Mouse (Mus musculus): ENCODE measurements at regions not wholly inside any gene's neighbourhood (a gene's known extent, or its start where the extent isn't known, plus 50 kb on each side); places are given as distances from the start of the nearest gene placed in this dataset.
"Not testable (repeated sequence)": the region's sequence is repeated elsewhere in the genome, so short reads cannot be mapped to it uniquely, and the experiment has no call there.

DNA sequence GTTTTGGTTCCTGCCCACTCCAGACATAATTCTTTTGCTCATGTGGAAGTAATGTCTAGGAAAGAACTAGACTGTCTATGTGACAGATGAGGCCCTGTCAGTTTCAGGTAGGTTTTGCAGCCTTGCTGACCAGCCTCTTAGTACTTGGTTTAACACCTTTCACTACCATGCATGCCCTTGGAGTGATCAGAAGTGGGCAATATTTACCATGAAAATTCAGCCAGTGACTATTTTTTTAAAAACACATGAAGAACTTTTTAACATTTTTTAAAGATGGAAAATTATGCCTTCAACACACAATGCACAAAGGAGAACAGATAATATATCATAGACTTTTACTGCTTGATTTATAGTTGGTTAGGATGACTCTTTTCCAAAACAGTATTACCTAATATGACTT, 58.1 kb downstream of the Cox7c start:
- no peak for DNase-seq

DNA sequence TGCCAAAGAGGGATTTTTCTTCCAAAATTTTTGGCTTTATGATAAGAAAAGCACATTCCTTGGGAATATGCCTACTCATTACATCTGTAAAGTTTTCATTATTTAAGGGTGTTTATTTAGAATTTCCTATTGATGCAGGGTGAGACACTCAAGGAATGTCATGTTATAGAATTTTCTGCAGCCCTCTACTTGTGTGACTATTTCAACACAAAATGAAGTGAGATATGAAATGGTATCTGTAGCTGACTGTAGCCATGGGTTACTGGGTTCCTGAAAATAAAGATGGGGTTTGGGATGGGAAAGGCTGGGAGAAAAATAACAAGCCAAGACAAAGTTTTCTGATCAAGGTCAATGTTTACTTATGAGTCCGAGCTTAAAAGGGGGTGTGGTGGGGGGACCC, 64.6 kb downstream of the Cox7c start:
- no peak for DNase-seq

DNA sequence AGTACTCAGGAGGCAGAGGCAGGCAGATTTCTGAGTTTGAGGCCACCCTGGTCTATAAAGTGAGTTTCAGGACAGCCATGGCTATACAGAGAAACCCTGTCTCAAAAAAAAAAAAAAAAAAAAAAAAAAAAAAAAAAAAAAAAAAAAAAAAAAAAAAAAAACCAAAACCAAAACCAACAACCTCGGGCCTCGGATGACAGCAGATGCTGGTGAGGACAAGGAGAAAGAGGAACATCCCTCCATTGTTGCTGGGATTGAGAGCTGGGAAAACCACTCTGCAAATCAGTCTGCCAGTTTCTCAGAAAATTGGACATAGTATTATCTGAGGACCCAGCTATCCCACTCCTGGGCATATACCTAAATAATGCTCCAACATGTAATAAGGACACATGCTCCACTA, 82.7 kb downstream of the Cox7c start:
- not testable (repeated sequence) for DNase-seq

DNA sequence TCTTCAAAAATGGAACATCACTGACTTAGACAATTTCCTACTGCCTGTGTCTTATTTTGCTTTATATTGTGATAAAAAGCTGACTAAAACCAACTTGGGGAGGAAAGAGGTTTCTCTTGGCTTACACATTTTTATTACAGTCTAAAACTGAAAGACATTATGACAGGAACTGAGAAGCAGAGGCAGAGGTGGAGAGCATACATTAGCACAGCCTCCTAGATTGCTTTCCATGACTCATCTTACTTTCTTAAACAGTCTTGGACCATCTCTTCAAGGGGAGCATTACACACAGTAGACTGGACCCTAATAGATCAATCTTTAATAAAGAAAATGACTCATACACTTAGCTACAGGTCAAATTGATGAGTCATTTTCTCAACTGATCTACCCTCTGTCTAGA, 91.4 kb downstream of the Cox7c start:
- DNase-seq = no peak

DNA sequence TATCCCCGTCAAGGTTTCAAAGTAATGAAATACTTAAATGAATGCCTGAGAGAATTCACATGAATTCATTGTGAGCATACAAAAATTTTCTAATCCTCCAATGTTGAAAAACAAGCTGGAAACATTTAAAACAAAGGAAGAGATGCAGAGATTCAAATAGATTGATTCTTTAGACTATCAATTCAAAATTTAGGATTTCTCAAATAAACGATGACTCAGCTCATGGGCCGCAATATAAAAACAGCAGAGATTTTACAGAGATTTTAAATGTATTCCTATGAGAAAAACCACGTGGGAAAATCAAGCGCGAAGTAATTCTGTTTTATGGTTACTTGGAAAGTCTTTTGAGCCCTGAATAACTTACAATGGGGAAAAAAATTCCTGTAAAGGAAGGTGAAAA, 93.8 kb downstream of the Cox7c start:
- no peak for DNase-seq

DNA sequence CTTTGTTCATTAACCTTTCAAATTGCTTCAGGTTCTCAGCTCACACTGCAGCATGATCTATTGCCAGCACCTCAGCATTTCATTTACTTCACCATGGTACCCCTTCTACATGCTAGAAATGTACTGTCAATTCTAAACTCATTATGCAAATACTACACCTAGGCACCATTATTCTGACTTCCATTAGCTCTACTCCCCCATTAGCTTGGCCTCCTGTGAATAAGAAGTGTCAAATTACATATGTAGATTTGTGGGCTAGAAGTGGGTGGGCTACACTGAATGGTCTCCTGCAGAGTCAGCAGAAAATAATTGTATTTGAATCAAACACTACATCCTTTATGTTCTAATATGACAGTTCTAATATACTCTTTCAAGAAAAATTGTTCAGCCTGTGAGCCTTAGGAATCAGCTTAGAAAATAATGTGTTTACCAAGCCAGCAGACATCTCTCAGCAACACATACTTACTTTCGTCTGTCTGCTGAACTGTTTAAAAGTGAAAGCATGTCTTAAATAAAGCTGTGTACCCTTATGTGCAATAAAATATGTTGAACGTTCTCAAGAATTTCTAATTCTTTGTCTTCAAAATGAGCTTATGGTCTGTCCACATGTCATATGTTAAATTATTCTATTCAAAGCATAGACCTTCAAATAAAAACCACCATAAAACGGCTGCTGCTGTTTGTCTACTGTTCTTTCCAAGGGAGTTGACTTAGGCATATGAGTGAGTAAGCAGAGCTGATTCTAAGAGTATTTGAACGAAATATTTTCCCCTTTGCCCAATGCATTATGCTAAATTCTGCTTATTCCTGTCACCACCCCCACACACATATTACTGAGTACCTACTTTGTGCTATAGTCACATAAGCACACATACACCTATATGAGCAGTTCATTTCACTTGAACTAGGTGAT, 119.6 kb downstream of the Cox7c start:
- DNase-seq = no peak

DNA sequence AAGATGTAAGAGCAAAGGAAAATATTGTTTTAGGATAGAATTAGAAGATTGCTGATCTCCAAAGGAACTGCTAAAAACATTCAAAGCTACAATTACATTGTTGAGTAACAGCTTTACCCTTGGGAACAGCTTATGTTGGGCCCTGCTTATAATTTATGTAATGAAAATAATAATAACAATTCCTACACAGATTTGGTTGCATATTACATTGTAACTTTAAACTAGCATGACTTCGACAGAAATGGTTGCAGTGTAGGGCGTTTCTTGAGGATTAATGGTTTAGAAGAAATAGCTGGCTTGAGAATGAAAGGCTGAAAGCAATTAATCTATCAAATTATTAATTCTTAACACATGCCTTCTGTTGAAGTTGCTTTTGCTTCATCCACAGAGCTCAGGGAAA, 120.4 kb downstream of the Cox7c start:
- DNase-seq = no peak

DNA sequence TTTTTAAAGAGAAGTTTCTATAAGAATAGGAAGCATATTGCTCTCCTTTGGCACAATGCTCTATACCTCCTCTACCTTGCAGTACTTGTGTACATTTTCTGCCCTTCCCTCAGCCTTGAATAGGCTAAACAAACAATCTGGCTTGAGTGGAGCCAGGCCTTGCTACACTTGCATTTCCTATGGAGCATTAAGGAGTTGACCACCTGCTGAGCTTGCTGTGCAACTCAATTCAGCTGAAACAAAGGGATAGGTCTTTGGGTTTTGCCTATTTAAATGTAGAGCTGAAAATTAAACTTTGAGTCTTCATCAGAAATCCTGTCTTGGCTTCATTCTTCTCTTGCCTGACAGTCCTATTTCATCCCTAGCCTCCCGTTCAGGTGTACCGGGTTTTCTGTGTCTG, 124.0 kb downstream of the Cox7c start:
- no peak for DNase-seq

DNA sequence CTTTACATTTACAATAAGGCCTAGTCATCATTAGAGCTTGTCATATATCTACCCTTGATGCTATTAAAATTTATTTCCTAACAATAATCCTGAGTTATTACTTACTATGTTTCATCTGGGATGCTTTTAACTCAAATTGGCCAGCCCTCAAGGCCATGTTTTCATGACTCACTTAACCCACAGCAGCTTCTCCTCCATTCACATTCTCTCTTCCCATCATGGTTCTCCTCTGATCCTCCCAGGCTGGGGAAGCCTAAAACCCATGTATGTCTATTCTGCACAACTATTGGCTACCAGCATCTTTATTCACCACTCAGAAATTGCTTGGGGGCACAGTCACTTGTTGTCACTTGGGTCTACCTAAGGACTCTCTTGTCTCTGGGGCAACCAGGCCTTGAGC, 144.9 kb downstream of the Cox7c start:
- DNase-seq = peak; percentile 24

DNA sequence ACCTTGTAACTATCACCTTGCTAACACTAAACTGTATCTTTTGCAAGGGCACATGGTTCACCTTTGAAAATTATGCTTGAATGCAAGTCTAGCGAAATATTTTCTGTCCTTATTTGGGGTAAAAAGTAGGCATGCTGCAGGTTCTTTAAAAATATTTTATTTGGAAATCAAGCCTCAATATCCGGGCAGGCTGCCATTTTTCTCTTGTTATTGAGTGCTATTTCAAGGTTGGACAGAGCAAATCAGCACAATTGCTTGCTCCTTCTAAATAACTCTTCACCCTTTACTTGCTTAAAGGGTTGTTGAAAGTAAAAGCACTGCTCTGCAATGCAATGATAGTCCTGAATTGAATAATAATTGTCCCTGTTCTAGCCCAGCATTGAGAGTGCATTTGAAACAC, 149.0 kb downstream of the Cox7c start:
- DNase-seq = peak; percentile 50

DNA sequence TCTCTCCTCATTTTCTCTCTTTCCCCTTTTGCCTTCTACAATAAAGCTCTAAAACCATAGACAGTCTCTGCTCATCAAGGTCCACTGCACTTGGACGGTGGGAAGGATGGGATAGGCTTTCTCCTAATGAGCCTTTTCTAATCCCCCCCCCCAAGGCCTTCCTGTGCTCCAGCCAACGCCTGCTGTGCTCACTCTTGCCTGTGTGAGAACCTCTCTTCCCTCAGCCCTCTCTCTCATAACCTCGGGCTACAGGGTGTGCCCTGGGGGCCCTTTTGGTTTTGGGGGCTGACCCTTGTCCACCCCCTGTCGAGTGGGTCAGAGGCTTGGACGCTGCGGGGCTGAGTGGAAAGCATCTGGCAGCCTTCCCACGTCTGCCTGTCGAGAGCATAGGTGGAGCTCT, 151.6 kb downstream of the Cox7c start:
- no peak for DNase-seq

DNA sequence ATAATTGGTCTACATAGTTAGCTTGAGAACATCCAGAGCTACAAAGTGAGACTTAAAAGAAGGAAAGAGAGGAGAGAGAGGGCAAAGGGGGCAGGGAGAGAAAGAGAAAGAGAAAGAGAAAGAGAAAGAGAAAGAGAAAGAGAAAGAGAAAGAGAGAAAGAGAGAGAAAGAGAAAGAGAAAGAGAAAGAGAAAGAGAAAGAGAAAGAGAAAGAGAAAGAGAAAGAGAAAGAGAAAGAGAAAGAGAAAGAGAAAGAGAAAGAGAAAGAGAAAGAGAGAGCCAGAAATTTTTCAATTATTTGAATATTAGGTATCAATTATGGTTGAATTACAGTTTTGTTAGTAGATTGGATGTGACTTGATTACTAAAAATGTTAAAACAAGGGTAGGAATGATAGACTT, 156.9 kb downstream of the Cox7c start:
- not testable (repeated sequence) for DNase-seq

DNA sequence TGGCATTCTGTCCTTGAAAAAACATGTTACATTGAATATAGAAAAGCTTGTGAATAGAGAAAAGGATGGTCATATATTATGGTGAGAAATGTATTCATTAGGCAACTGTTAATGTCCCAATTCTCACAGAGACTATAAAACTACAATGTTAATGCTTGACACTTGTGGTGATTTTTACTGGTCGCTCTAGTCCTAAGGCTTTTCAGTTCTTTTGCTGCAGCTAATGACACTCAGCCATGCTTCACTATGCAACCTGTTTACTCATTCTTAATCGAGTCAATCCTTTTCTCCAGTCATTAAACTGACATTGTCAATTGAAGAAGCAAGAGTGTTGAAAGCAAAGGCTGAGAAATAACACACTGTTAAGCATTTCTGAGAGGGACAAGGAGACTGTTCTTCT, 163.9 kb downstream of the Cox7c start:
- no peak for DNase-seq

DNA sequence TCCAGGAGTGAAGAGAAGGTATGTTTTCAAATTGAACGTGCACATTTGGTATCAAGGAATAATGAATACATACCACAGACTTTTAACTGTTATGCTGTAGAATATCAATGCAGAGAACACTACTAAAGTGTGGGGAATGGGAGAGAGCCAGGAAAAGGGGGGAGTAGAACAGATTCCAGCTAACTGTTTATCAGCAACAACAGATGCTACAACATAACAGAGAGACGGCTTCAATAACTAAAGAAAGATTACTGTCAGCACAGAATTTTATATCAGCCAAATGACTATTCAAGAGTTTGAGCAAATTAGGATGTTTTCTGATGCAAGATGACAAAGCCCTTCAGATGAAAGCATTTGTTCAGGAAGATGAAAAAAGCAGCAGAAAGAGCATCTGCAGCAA, 183.0 kb downstream of the Cox7c start:
- no peak for DNase-seq

DNA sequence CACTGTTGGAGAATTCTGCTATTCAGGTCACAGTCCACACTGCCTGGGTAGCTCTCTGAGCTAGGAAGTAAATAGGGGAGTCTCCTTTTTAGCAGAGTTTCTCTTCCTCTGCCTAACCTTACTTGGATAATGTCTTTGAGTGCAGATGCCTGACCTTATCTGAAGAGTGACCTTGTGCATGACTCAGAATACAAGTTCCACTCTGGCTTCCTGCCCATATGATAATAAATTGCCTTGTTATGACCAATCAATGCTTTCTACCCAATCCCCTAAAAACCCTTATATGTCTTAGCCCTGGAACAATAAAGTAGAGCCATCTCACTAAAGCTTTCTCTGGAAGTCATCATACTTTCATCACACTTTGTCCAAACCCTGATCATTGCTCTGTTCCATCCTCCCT, 198.4 kb downstream of the Cox7c start:
- no peak for DNase-seq

DNA sequence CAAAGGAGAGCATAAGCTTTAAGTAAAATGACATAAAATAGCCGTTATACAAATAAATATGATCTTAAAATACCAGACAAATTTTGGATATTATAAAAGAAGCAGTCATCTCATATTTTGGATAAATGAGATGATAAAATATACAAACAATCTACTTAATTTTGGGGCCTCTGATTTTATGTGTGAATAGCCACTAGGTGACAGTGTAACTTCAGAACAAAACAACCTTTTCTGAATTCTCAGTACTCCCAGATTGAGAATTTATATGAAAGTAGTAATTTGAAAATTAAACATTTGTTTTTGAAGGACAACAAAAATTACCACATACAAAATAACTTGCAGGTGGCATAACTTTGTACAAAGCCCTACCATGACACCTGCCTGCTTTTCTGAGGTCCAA, 216.8 kb downstream of the Cox7c start:
- no peak for DNase-seq

Measured in adrenal gland, postnatal 14 days (tissue).